Mouse (Mus musculus) CH12.LX (cell line): Measurements from ENCODE around the gene Raf1.

ENCODE experiments used
- CTCF ChIP-seq, 2 experiments: IDR thresholded peaks in 1 of 2; conservative IDR thresholded peaks in 1 of 2; 2 replicates each; pipeline ENCODE4 v1.5.1; 2011 to 2012; ENCODE audit warnings: low read depth in 2 of 2, low read length in 2 of 2, improper control_type of control experiment in 1 of 2, inconsistent platforms in 1 of 2, mild to moderate bottlenecking in 1 of 2, moderate library complexity in 1 of 2
- EP300 ChIP-seq: IDR thresholded peaks from 2 replicates; pipeline ENCODE4 v1.6.1; 2011; ENCODE audit warnings: low read length, improper control_type of control experiment
- GABPA ChIP-seq: IDR thresholded peaks from 2 replicates; pipeline ENCODE4 v1.6.1; 2012; ENCODE audit warnings: low read depth, low read length, improper control_type of control experiment, inconsistent platforms; ENCODE audit not compliant: insufficient replicate concordance
- HCFC1 ChIP-seq: IDR thresholded peaks from 2 replicates; pipeline ENCODE4 v1.6.1; 2012; ENCODE audit warnings: low read depth, mild to moderate bottlenecking, inconsistent platforms, low read length, improper control_type of control experiment
- NELFE ChIP-seq: IDR thresholded peaks from 2 replicates; pipeline ENCODE4 v1.6.1; 2011; ENCODE audit warnings: low read depth, low read length, improper control_type of control experiment
- NRF1 ChIP-seq: IDR thresholded peaks from 2 replicates; pipeline ENCODE4 v1.6.1; 2014; ENCODE audit warnings: low read depth, mild to moderate bottlenecking, inconsistent platforms, low read length, improper control_type of control experiment, moderate library complexity
- POLR2A ChIP-seq: IDR thresholded peaks from 2 replicates; pipeline ENCODE4 v1.6.1; 2011; ENCODE audit warnings: low read depth, mild to moderate bottlenecking, improper control_type of control experiment, low read length
- POLR2AphosphoS2 ChIP-seq: IDR thresholded peaks from 2 replicates; pipeline ENCODE4 v1.6.1; 2011; ENCODE audit warnings: low read depth, low read length, improper control_type of control experiment
- SIN3A ChIP-seq: IDR thresholded peaks from 2 replicates; pipeline ENCODE4 v1.6.1; 2012; ENCODE audit warnings: low read length, improper control_type of control experiment, inconsistent platforms
- SMC3 ChIP-seq: IDR thresholded peaks from 2 replicates; pipeline ENCODE4 v1.6.1; 2011; ENCODE audit warnings: low read depth, low read length, improper control_type of control experiment
- ZC3H11A ChIP-seq: IDR thresholded peaks from 2 replicates; pipeline ENCODE4 v1.6.1; 2012; ENCODE audit warnings: low read depth, mild to moderate bottlenecking, inconsistent platforms, low read length, improper control_type of control experiment

DNA sequence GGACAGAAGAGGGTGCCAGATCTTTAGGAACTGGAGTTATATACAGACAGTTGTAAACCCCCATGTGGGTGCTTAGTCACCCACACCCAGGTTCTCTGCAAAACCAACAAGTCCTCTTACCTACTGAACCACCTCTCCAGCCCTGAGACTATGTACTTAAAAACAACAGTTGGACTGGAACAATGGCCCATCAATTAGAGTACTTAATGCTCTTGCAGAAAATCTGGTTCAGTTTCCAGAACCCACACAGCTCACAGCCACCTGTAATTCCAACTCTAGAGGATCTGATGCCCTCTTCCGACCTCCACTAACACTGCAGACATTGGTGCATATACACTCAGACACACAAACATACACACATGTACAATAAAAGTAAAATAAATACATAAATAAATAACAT lies 3.7 kb downstream of the Raf1 start:
- TF ChIP-seq POLR2A (no peak), CTCF (conservative IDR thresholded peaks at IDR 0.05 in 1 of 2, IDR thresholded peaks at IDR 0.05 in 1 of 2; ENCODE audit: low read depth in 2 of 2, low read length in 2 of 2) (no peak), NRF1 (no peak), SIN3A (no peak), SMC3 (no peak), EP300 (no peak), ZC3H11A (no peak), GABPA (no peak), POLR2AphosphoS2 (no peak), NELFE (no peak), HCFC1 (no peak)
